Mouse (Mus musculus) liver, postnatal 0 days (tissue): ENCODE results near the gene Rdm1.

ENCODE experiments used
- CTCF ChIP-seq: sonication (generic); IDR thresholded peaks from 2 replicates; pipeline ENCODE4 v1.5.1; 2016; ENCODE audit warnings: antibody characterized with exemption, low read depth
- EP300 ChIP-seq: IDR thresholded peaks from 2 replicates; pipeline ENCODE4 v1.6.1; 2016; ENCODE audit warnings: antibody characterized with exemption, low read depth, mild to moderate bottlenecking

DNA sequence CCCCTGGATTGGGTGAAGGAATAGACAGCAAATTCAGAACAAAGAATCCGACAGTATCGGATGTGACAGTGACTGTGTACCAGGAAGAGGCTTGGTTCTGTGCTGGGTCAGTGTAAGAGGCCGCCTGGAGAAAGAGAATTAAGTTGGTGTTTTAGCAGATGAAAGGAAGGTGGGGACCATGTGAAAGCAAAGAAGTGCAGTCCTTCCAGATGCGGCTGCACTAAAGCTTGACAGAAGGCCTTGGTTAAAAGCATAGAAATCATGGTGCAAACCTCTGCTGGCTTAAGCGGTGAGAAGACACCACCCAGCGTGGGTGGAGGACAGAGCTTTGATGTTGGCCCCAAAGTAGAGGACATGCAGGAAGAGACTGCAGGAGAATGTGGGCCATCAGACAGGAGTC is 13.4 kb upstream of the Rdm1 start:
- no peak for TF ChIP-seq CTCF
- no peak for TF ChIP-seq EP300
